Mouse (Mus musculus): ENCODE measurements around the gene Chd3. TPM values are rescaled to one million over a fixed set of nuclear protein-coding genes. Genes with fewer than 3 reads are reported as not detected.

The Chd3 gene
- total and polyA plus RNA-seq, 3 experiments: 71.0 to 183 (median 120) TPM

DNA sequence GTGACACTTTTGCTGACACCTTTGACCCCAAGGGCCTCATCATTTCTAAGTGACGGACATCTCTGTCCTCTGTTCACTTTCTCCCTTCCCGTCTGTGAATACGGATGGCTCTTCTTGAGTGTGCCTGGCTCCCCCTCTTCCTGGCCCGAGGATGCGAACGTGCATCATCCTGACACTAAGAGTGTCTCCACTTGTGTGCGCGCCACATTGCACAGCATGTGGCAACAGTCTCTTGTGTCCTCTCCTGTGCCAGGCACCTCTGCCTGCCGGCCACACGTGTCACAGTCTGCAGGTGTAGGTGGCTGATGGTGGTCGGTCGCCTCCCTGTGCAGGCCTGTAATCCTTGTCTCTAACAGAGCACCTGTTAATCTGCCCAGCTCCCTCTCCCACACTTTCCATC is 2.4 kb upstream of the Chd3 start:
- peaks cover 62% of the 10 kb centered on the region for H3K4me1 ChIP-seq (ENCODE audit: insufficient read depth, low read depth, low read length)
- no peaks in the 10 kb centered on the region for H3K27me3 ChIP-seq (ENCODE audit: insufficient read depth, low read length)
- peak overlapping the region; percentile 66; the same call in 1 of the 2 replicates for H3K4me3 ChIP-seq (ENCODE audit: low read depth, low read length)

DNA sequence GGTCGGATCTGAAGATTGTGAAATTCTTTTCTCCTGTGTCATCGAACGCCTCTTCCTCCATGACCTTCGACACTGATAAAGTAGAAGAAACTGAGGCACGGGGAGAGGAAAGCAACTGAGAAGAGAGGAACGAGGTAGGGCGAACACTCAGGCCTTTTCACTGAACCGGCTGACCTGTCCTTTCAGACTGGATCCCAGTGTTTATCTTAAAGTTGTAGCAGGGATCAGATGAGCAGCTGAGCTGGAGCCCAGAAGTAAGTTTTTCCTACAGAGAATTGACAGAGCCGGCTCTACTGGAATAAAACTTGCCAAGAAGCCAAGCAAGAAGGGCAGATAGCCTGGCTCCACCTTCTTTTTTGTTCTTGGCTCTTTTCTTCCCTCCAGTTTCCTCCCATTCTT is 1.6 kb upstream of the Chd3 start:
- no peak for TF ChIP-seq TAL1 (conservative IDR thresholded peaks at IDR 0.05; ENCODE audit: low read depth, low read length)
- TF ChIP-seq POLR2AphosphoS5 (IDR thresholded peaks at IDR 0.05; ENCODE audit: insufficient replicate concordance, low read depth, low read length): no peak
- no peak for TF ChIP-seq GATA2 (IDR thresholded peaks at IDR 0.05; ENCODE audit: borderline replicate concordance, low read depth, low read length)
- TF ChIP-seq CTCF (IDR thresholded peaks at IDR 0.05; ENCODE audit: low read depth, low read length): no peak
- no peak for TF ChIP-seq GATA1 (IDR thresholded peaks at IDR 0.05; ENCODE audit: borderline replicate concordance, low read length)
- Histone ChIP-seq H3K9me3 (replicated peaks) (no peaks in the 10 kb centered on the region), H3K36me3 (replicated peaks) (peaks cover 17% of the 10 kb centered on the region), H3K4me3 (ENCODE audit: low read depth, low read length) (no peak overlapping the region; the same call in 1 of the 2 replicates), H3K4me1 (ENCODE audit: insufficient read depth, low read depth, low read length) (peaks cover 68% of the 10 kb centered on the region), H3K27me3 (ENCODE audit: insufficient read depth, low read length) (no peaks in the 10 kb centered on the region)
- no peak for ATAC-seq (ENCODE audit: extremely low read depth, insufficient number of reproducible peaks, low FRiP score, poor library complexity, severe bottlenecking)
- no peak for DNase-seq (ENCODE audit: low spot score)

More for the DNA sequence above, 2.4 kb upstream of the Chd3 start:
- TF ChIP-seq POLR2AphosphoS5 (IDR thresholded peaks at IDR 0.05; ENCODE audit: insufficient replicate concordance, low read depth, low read length) (no peak), GATA1 (IDR thresholded peaks at IDR 0.05; ENCODE audit: borderline replicate concordance, low read length) (no peak), CTCF (IDR thresholded peaks at IDR 0.05; ENCODE audit: low read depth, low read length) (no peak), TAL1 (conservative IDR thresholded peaks at IDR 0.05; ENCODE audit: low read depth, low read length) (no peak), GATA2 (IDR thresholded peaks at IDR 0.05; ENCODE audit: borderline replicate concordance, low read depth, low read length) (no peak)
- Histone ChIP-seq H3K36me3 (replicated peaks) (peaks cover 15% of the 10 kb centered on the region), H3K9me3 (replicated peaks) (no peaks in the 10 kb centered on the region)
- DNase-seq (ENCODE audit: low spot score) (no peak), ATAC-seq (ENCODE audit: extremely low read depth, insufficient number of reproducible peaks, low FRiP score, poor library complexity, severe bottlenecking) (no peak)

- Histone ChIP-seq H3K27me3 (ENCODE audit: insufficient read depth, low read length) (no peaks in the 10 kb centered on the region), H3K9me3 (replicated peaks) (no peaks in the 10 kb centered on the region), H3K4me1 (ENCODE audit: insufficient read depth, low read depth, low read length) (peaks cover 71% of the 10 kb centered on the region), H3K36me3 (replicated peaks) (peaks cover 18% of the 10 kb centered on the region), H3K4me3 (ENCODE audit: low read depth, low read length) (no peak overlapping the region; the same call in 1 of the 2 replicates)
- ATAC-seq (ENCODE audit: extremely low read depth, insufficient number of reproducible peaks, low FRiP score, poor library complexity, severe bottlenecking) (no peak), DNase-seq (ENCODE audit: low spot score) (no peak)
- TF ChIP-seq POLR2AphosphoS5 (IDR thresholded peaks at IDR 0.05; ENCODE audit: insufficient replicate concordance, low read depth, low read length) (no peak), GATA2 (IDR thresholded peaks at IDR 0.05; ENCODE audit: borderline replicate concordance, low read depth, low read length) (no peak), TAL1 (conservative IDR thresholded peaks at IDR 0.05; ENCODE audit: low read depth, low read length) (no peak), CTCF (IDR thresholded peaks at IDR 0.05; ENCODE audit: low read depth, low read length) (no peak), GATA1 (IDR thresholded peaks at IDR 0.05; ENCODE audit: borderline replicate concordance, low read length) (no peak)
These were observed 997 bp upstream of the Chd3 start for GRCm38 (mm10) chr11:69369990-69370816.

DNA sequence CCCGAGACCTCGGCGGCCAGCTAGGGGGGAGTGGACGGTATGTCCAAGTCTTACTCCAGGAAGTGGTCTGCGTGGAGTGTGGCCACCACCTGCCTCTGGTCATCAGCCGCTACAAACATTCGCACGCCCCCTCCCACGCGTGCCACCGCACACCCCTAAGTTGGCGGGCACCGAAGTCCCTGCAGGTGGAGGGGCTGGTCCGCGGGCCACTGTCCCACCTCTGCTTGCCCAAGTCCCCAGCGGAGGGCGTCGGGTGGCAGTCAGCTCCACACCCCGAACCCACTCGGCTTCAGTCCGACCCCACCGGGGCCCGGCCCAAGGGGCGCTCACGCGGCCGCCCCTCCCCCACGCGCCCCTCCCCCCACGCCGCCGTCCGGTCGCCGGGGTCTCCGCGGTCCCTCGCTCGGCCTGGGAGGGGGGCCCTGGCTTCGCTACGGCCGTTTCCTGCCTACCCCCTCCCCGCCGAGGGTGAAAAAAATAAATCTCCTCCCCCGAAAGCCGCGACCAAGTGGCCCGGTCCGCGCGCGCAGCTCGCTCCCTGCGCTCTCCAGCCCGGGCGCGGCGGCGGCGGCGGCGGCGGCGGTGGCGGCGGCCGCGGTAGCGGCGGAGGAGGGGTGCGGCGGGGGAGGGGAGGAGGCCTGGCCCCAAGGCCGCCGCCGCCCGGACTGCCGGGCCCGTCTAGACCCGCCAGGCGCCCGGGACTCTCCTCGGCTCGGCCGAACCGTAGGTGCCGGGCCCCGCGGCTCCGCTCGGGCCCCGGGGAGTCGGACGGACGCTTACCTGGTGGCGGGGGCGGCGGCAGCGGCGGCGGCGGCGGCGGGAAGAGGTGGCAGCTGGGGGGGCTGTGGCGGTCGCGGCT is 621 bp downstream of the Chd3 start:
- Histone ChIP-seq H3K27me3 (ENCODE audit: insufficient read depth, low read length) (no peaks in the 10 kb centered on the region), H3K4me1 (ENCODE audit: insufficient read depth, low read depth, low read length) (peaks cover 71% of the 10 kb centered on the region), H3K4me3 (ENCODE audit: low read depth, low read length) (peak overlapping the region; percentile 84), H3K9me3 (replicated peaks) (no peaks in the 10 kb centered on the region), H3K36me3 (replicated peaks) (peaks cover 35% of the 10 kb centered on the region)
- TF ChIP-seq POLR2AphosphoS5 (IDR thresholded peaks at IDR 0.05; ENCODE audit: insufficient replicate concordance, low read depth, low read length): no peak
- TF ChIP-seq TAL1 (conservative IDR thresholded peaks at IDR 0.05; ENCODE audit: low read depth, low read length): no peak
- TF ChIP-seq CTCF (IDR thresholded peaks at IDR 0.05; ENCODE audit: low read depth, low read length): no peak
- no peak for TF ChIP-seq GATA2 (IDR thresholded peaks at IDR 0.05; ENCODE audit: borderline replicate concordance, low read depth, low read length)
- no peak for TF ChIP-seq GATA1 (IDR thresholded peaks at IDR 0.05; ENCODE audit: borderline replicate concordance, low read length)
- DNase-seq (ENCODE audit: low spot score) (peak; percentile 52), ATAC-seq (ENCODE audit: extremely low read depth, insufficient number of reproducible peaks, low FRiP score, poor library complexity, severe bottlenecking) (no peak)

- Histone ChIP-seq H3K27me3 (ENCODE audit: insufficient read depth, low read length) (no peaks in the 10 kb centered on the region), H3K9me3 (replicated peaks) (no peaks in the 10 kb centered on the region)
- peak; percentile 12 for DNase-seq (ENCODE audit: low spot score)
These were observed 1.4 kb downstream of the Chd3 start for GRCm38 (mm10) chr11:69367616-69368355.

More at GRCm38 (mm10) chr11:69367616-69368355, 1.4 kb downstream of the Chd3 start:
- H3K4me3 ChIP-seq (ENCODE audit: low read depth, low read length): peak overlapping the region; percentile 84
- H3K36me3 ChIP-seq (replicated peaks): peaks cover 43% of the 10 kb centered on the region
- peaks cover 63% of the 10 kb centered on the region for H3K4me1 ChIP-seq (ENCODE audit: insufficient read depth, low read depth, low read length)
- TF ChIP-seq GATA1 (IDR thresholded peaks at IDR 0.05; ENCODE audit: borderline replicate concordance, low read length) (no peak), POLR2AphosphoS5 (IDR thresholded peaks at IDR 0.05; ENCODE audit: insufficient replicate concordance, low read depth, low read length) (no peak), GATA2 (IDR thresholded peaks at IDR 0.05; ENCODE audit: borderline replicate concordance, low read depth, low read length) (no peak), CTCF (IDR thresholded peaks at IDR 0.05; ENCODE audit: low read depth, low read length) (no peak), TAL1 (conservative IDR thresholded peaks at IDR 0.05; ENCODE audit: low read depth, low read length) (no peak)
- ATAC-seq (ENCODE audit: extremely low read depth, insufficient number of reproducible peaks, low FRiP score, poor library complexity, severe bottlenecking): no peak
